9 mouse cellular contexts compared by ENCODE assay signal in the genomic region with DNA sequence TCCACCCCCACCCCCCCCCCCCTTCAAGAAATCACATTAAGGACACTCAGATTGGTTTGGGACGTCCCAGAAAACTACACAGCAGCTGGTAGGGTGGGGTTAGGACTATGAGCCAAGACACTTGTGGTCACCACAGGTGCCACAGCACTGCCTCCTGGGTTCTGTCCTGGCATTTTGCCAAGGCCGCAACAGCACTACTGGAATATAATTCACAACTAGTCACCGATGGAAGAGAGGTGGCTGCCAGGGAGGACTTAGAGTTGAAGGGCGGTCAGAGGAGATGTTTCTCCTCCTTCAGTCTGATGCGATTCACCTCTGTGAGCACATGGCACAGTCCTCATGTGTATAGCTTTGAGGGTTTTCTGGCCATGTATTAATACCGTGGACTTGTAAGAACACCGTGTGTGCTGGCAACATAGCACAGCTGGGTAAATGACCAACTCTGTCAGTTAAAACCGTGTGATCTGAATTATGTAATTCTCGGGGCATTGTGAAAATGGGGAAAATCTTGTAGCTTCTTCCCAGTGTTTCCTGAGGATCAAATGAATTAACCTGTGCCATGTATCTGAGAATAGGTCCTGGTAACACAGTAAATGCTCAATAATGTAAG. TPM values are rescaled to one million over a fixed set of nuclear protein-coding genes. Genes with fewer than 3 reads are reported as not detected.
DNase-seq lines count a peak whose midpoint lies in the region; ATAC-seq and TF ChIP-seq lines count a peak whose summit lies in the region.
"Had no signal": no experiment of that assay in that cellular context is flagged by ENCODE, and none has a peak within 500 bp of the region (broad histone marks: within the 10 kb centered on the region; RNA-seq: fewer than 3 reads in every experiment).

No protein-coding gene starts in this region.

- peak overlapping the region; percentile 15; the same call in 1 of the 2 replicates for H3K9ac ChIP-seq in liver, adult 2 months (ENCODE audit: low read depth, low read length)
- H3K9ac ChIP-seq in liver, embryonic 12.5 days, result no peak overlapping the region
- no peak overlapping the region for H3K9ac ChIP-seq in embryonic facial prominence, embryonic 15.5 days
- H3K9ac ChIP-seq in kidney, embryonic 15.5 days, result no peak overlapping the region
- no peak overlapping the region for H3K9ac ChIP-seq in neural tube, embryonic 13.5 days

- H3K4me1 ChIP-seq in liver, adult 2 months (ENCODE audit: control insufficient read depth, insufficient read depth, low read length), result peaks cover 40% of the 10 kb centered on the region
- peaks cover 19% of the 10 kb centered on the region; the same call in 1 of the 2 replicates for H3K4me1 ChIP-seq in liver, embryonic 12.5 days
- peaks cover 29% of the 10 kb centered on the region for H3K4me1 ChIP-seq in embryonic facial prominence, embryonic 15.5 days
- H3K4me1 ChIP-seq in kidney, embryonic 15.5 days, result peaks cover 23% of the 10 kb centered on the region
- H3K4me1 ChIP-seq in neural tube, embryonic 13.5 days (replicated peaks), result peaks cover 17% of the 10 kb centered on the region

- peak overlapping the region; percentile 54 for H3K27ac ChIP-seq in liver, adult 2 months (replicated peaks; ENCODE audit: insufficient read depth, low read depth, low read length)
- H3K27ac ChIP-seq in liver, embryonic 12.5 days, result no peak overlapping the region
- H3K27ac ChIP-seq in embryonic facial prominence, embryonic 15.5 days (replicated peaks), result peak overlapping the region; percentile 91
- H3K27ac ChIP-seq in kidney, embryonic 15.5 days, result no peak overlapping the region
- no peak overlapping the region for H3K27ac ChIP-seq in neural tube, embryonic 13.5 days (replicated peaks)

- no peaks in the 10 kb centered on the region for H3K9me3 ChIP-seq in liver, embryonic 12.5 days (replicated peaks)
- no peaks in the 10 kb centered on the region for H3K9me3 ChIP-seq in embryonic facial prominence, embryonic 15.5 days (replicated peaks)
- H3K9me3 ChIP-seq in kidney, embryonic 15.5 days (replicated peaks), result no peaks in the 10 kb centered on the region
- no peaks in the 10 kb centered on the region for H3K9me3 ChIP-seq in neural tube, embryonic 13.5 days

- no peak for TF ChIP-seq POLR2A in liver, adult 2 months (IDR thresholded peaks at IDR 0.05; ENCODE audit: extremely low read depth, insufficient read depth, low read length)

- 23% methylated on average over 9 of the region's 9 CpGs for WGBS in liver, adult 2 months
- WGBS in liver, embryonic 12.5 days (ENCODE audit: insufficient replicate concordance), result 75% methylated on average over 9 of the region's 9 CpGs
- 46% methylated on average over 9 of the region's 9 CpGs for WGBS in embryonic facial prominence, embryonic 15.5 days
- 68% methylated on average over 9 of the region's 9 CpGs for WGBS in kidney, embryonic 15.5 days
- 67% methylated on average over 9 of the region's 9 CpGs for WGBS in neural tube, embryonic 13.5 days

- H3K36me3 ChIP-seq in liver, adult 2 months (ENCODE audit: control insufficient read depth, insufficient read depth, low read length), result peaks cover 11% of the 10 kb centered on the region; the same call in 1 of the 2 replicates
- H3K36me3 ChIP-seq in liver, embryonic 12.5 days, result no peaks in the 10 kb centered on the region
- no peaks in the 10 kb centered on the region for H3K36me3 ChIP-seq in embryonic facial prominence, embryonic 15.5 days
- H3K36me3 ChIP-seq in kidney, embryonic 15.5 days, result no peaks in the 10 kb centered on the region
- H3K36me3 ChIP-seq in neural tube, embryonic 13.5 days, result no peaks in the 10 kb centered on the region

- H3K79me2 ChIP-seq in liver, adult 2 months (ENCODE audit: control insufficient read depth, insufficient read depth, low read length), result peaks cover 3% of the 10 kb centered on the region; the same call in 1 of the 2 replicates

- DNase-seq in liver, adult 2 months (ENCODE audit: extremely low read depth, low read depth, low spot score), result peak; percentile 90
- DNase-seq in left cerebral cortex, adult 11 months (ENCODE audit: low spot score), result no peak
- no peak for DNase-seq in c-Kit-positive CD71-positive TER-119-positive erythroid progenitor cells, embryonic 14.5 days (ENCODE audit: low spot score)

- TF ChIP-seq CTCF in liver, adult 2 months (IDR thresholded peaks at IDR 0.05; ENCODE audit: low read depth, low read length), result no peak

- H3K27me3 ChIP-seq in liver, adult 2 months (ENCODE audit: control insufficient read depth, insufficient read depth, low read length), result no peaks in the 10 kb centered on the region
- H3K27me3 ChIP-seq in liver, embryonic 12.5 days (replicated peaks), result no peaks in the 10 kb centered on the region
- H3K27me3 ChIP-seq in embryonic facial prominence, embryonic 15.5 days, result no peaks in the 10 kb centered on the region
- no peaks in the 10 kb centered on the region for H3K27me3 ChIP-seq in kidney, embryonic 15.5 days
- no peaks in the 10 kb centered on the region for H3K27me3 ChIP-seq in neural tube, embryonic 13.5 days

- no peak for ATAC-seq in liver, embryonic 12.5 days
- ATAC-seq in embryonic facial prominence, embryonic 15.5 days (ENCODE audit: insufficient number of reproducible peaks, low FRiP score, low TSS enrichment, low read depth), result peak; percentile 51; the same call in 1 of the 2 replicates
- peak; percentile 50 for ATAC-seq in kidney, embryonic 15.5 days (replicated peaks; ENCODE audit: low FRiP score)
- peak; percentile 41; the same call in 1 of the 2 replicates for ATAC-seq in neural tube, embryonic 13.5 days (ENCODE audit: low read depth)
- ATAC-seq in CD4-positive, CD25-positive, alpha-beta regulatory T cell, adult 4 months, result no peak

- H3K4me3 ChIP-seq in liver, adult 2 months (ENCODE audit: insufficient read depth, low read depth, low read length), result no peak overlapping the region
- no peak overlapping the region for H3K4me3 ChIP-seq in liver, embryonic 12.5 days
- no peak overlapping the region for H3K4me3 ChIP-seq in embryonic facial prominence, embryonic 15.5 days (replicated peaks)
- no peak overlapping the region for H3K4me3 ChIP-seq in kidney, embryonic 15.5 days (replicated peaks)
- no peak overlapping the region for H3K4me3 ChIP-seq in neural tube, embryonic 13.5 days

- no peak overlapping the region for H3K4me2 ChIP-seq in liver, embryonic 12.5 days
- H3K4me2 ChIP-seq in embryonic facial prominence, embryonic 15.5 days (replicated peaks), result no peak overlapping the region
- H3K4me2 ChIP-seq in kidney, embryonic 15.5 days, result no peak overlapping the region
- H3K4me2 ChIP-seq in neural tube, embryonic 13.5 days, result no peak overlapping the region

RNA-seq across cellular contexts. Expression of a gene that starts 6.3 kb away (rescaled TPM):
- total RNA-seq in liver, adult 2 months (2014; rRNA removed), result 187 and 242 TPM in 2 replicates
- polyA plus RNA-seq in liver, adult 2 months (2012; rRNA removed), result 152 and 171 TPM in 2 replicates
- 3.8 and 4.8 TPM in 2 replicates for polyA plus RNA-seq in liver, embryonic 12.5 days (2016; fragmentation: Nextera tagmentation; extraction: Ambion mirVana)
- polyA plus RNA-seq in embryonic facial prominence, embryonic 15.5 days (2015; fragmentation: Nextera tagmentation; extraction: Ambion mirVana), result 50.2 and 63.4 TPM in 2 replicates
- 41.5 and 42.2 TPM in 2 replicates for polyA plus RNA-seq in kidney, embryonic 15.5 days (2015; fragmentation: Nextera tagmentation; extraction: Ambion mirVana)
- polyA plus RNA-seq in neural tube, embryonic 13.5 days (2015; fragmentation: Nextera tagmentation; extraction: Ambion mirVana), result 21.0 and 22.9 TPM in 2 replicates
- under 1 TPM; 0.22 to 0.72 TPM for polyA plus RNA-seq in CD4-positive, CD25-positive, alpha-beta regulatory T cell, adult 4 months (2017; shearing (Covaris generic))

RNA-seq across cellular contexts. Expression of a gene that starts 38.4 kb away (rescaled TPM):
- 49.1 and 52.6 TPM in 2 replicates for total RNA-seq in liver, adult 2 months (2014; rRNA removed)
- polyA plus RNA-seq in liver, adult 2 months (2012; rRNA removed), result 7.8 and 10.4 TPM in 2 replicates
- 0.07 and 0.11 TPM in 2 replicates for polyA plus RNA-seq in liver, embryonic 12.5 days (2016; fragmentation: Nextera tagmentation; extraction: Ambion mirVana)
- polyA plus RNA-seq in embryonic facial prominence, embryonic 15.5 days (2015; fragmentation: Nextera tagmentation; extraction: Ambion mirVana), result 5.5 and 7.2 TPM in 2 replicates
- polyA plus RNA-seq in kidney, embryonic 15.5 days (2015; fragmentation: Nextera tagmentation; extraction: Ambion mirVana), result 4.9 and 8.0 TPM in 2 replicates
- polyA plus RNA-seq in neural tube, embryonic 13.5 days (2015; fragmentation: Nextera tagmentation; extraction: Ambion mirVana), result 0.91 and 2.2 TPM in 2 replicates
- polyA plus RNA-seq in CD4-positive, CD25-positive, alpha-beta regulatory T cell, adult 4 months (2017; shearing (Covaris generic)), result not detected

RNA-seq across cellular contexts. Expression of a gene that starts 46.3 kb away (rescaled TPM):
- total RNA-seq in liver, adult 2 months (2014; rRNA removed), result 14.4 and 16.2 TPM in 2 replicates
- polyA plus RNA-seq in liver, adult 2 months (2012; rRNA removed), result 7.7 and 8.1 TPM in 2 replicates
- 0.67 and 0.79 TPM in 2 replicates for polyA plus RNA-seq in liver, embryonic 12.5 days (2016; fragmentation: Nextera tagmentation; extraction: Ambion mirVana)
- polyA plus RNA-seq in embryonic facial prominence, embryonic 15.5 days (2015; fragmentation: Nextera tagmentation; extraction: Ambion mirVana), result 0.23 and 0.60 TPM in 2 replicates
- polyA plus RNA-seq in kidney, embryonic 15.5 days (2015; fragmentation: Nextera tagmentation; extraction: Ambion mirVana), result 0.91 and 1.5 TPM in 2 replicates
- polyA plus RNA-seq in neural tube, embryonic 13.5 days (2015; fragmentation: Nextera tagmentation; extraction: Ambion mirVana), result 0.36 and 0.61 TPM in 2 replicates
- polyA plus RNA-seq in CD4-positive, CD25-positive, alpha-beta regulatory T cell, adult 4 months (2017; shearing (Covaris generic)), result not detected
- total RNA-seq: left cerebral cortex, postnatal 10 days had no signal

Comparison
In these comparisons a context has a peak if more than half of its experiments do, and no peak if none do; other contexts are left out.
1. H3K27ac ChIP-seq: peak in liver, adult 2 months (single experiment) and embryonic facial prominence, embryonic 15.5 days (single experiment); none in liver, embryonic 12.5 days (single experiment), kidney, embryonic 15.5 days (single experiment) and neural tube, embryonic 13.5 days (single experiment).
2. ATAC-seq: peak in embryonic facial prominence, embryonic 15.5 days (single experiment), kidney, embryonic 15.5 days (single experiment) and neural tube, embryonic 13.5 days (single experiment); none in liver, embryonic 12.5 days (single experiment) and CD4-positive, CD25-positive, alpha-beta regulatory T cell, adult 4 months (single experiment).